Mouse (Mus musculus): ENCODE data around the gene Mageb3. TPM values are rescaled to one million over a fixed set of nuclear protein-coding genes. Genes with fewer than 3 reads are reported as not detected.
"Not testable (repeated sequence)": the region's sequence is repeated elsewhere in the genome, so short reads cannot be mapped to it uniquely, and the experiment has no call there.

The Mageb3 gene
- polyA plus RNA-seq (2014; fragmentation: Nextera tagmentation; extraction: Ambion mirVana) = 0.09 TPM in 1 of 2 replicates, not detected in the other

DNA sequence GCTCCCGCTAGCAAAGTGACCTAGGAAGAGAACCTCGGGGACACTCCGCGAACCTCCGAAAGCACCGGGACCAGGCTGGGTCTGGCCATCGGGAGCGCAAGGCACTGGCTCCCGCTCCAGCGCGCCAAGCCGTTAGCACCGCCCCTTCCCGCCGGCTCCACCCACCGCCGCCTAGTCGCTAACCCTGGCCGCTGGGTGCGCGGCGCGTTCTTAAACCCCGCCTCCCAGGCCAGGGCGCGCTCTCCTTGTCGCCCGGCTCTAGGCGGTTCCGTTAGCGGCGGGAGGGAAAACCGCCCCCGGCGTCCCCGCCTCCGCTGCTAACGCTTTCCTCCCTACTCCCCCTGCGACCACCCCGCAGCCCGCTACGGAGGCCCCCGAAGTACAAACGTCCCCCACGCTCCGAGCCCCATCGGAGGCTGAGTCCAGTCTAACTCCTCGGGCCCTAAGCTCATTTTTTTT lies at the start of gene Mageb3, which contains the start of gene Ctdspl2:
Mageb3 (minus strand) TSS at position 328 of the 459 bp plus-strand sequence.
Ctdspl2 (plus strand) TSS at position 237 of the 459 bp plus-strand sequence.
- H3K27ac ChIP-seq (ENCODE audit: low read depth, low read length) = peak within 1 kb of the TSS; percentile 98
- H3K4me3 ChIP-seq (ENCODE audit: low read depth, low read length) = peak within 1 kb of the TSS; percentile 98
- peak within 1 kb of the TSS; percentile 99 for H3K9ac ChIP-seq (ENCODE audit: low read depth, low read length)
- no peaks in the 10 kb centered on the region; the same call in 1 of the 2 replicates for H3K36me3 ChIP-seq (ENCODE audit: control insufficient read depth, insufficient read depth, low read length)
- H3K4me1 ChIP-seq (ENCODE audit: control insufficient read depth, insufficient read depth, low read length) = peaks cover 6% of the 10 kb centered on the region
- no peaks in the 10 kb centered on the region for H3K27me3 ChIP-seq (ENCODE audit: control insufficient read depth, insufficient read depth, low read length)
- H3K4me2 ChIP-seq = peak within 1 kb of the TSS; percentile 68
- under 1% methylated on average over 48 of the region's 48 CpGs for WGBS (ENCODE audit: insufficient replicate concordance)
- peak; percentile 96 for ATAC-seq (replicated peaks; ENCODE audit: insufficient number of reproducible peaks, low FRiP score, low TSS enrichment)
- no peaks in the 10 kb centered on the region for H3K9me3 ChIP-seq (replicated peaks; ENCODE audit: control insufficient read depth, low read length)

DNA sequence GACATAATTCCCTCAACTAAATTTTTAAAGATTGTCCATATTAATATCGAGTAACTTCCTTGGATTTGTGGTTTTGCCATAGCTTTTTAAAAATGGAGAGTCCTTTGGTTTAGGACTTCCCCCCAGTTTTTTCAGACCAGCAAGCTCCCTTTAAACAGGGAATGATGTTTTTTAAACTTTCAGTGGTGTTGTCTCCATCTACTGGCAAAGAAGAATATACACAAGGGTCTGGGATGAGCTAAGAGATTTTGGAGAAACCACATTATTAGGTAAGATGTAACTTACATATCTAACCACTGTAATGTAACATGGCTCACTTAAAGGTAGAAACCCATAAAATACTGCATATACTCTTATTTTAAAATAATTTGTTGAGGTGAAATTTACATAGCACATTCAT lies 39.8 kb upstream of the Mageb3 start:
- H3K27me3 ChIP-seq (ENCODE audit: control insufficient read depth, insufficient read depth, low read length) = no peaks in the 10 kb centered on the region
- H3K4me1 ChIP-seq (ENCODE audit: control insufficient read depth, insufficient read depth, low read length) = no peaks in the 10 kb centered on the region
- no peaks in the 10 kb centered on the region for H3K36me3 ChIP-seq (ENCODE audit: control insufficient read depth, insufficient read depth, low read length)
- ATAC-seq (replicated peaks; ENCODE audit: insufficient number of reproducible peaks, low FRiP score, low TSS enrichment) = no peak
- H3K27ac ChIP-seq (ENCODE audit: low read depth, low read length) = no peak overlapping the region
- no peak overlapping the region for H3K4me3 ChIP-seq (ENCODE audit: low read depth, low read length)
- WGBS (ENCODE audit: insufficient replicate concordance) = 70% methylated on average over 1 of the region's 1 CpGs
- H3K4me2 ChIP-seq = no peak overlapping the region
- H3K9ac ChIP-seq (ENCODE audit: low read depth, low read length) = no peak overlapping the region
- H3K9me3 ChIP-seq (replicated peaks; ENCODE audit: control insufficient read depth, low read length) = no peaks in the 10 kb centered on the region

DNA sequence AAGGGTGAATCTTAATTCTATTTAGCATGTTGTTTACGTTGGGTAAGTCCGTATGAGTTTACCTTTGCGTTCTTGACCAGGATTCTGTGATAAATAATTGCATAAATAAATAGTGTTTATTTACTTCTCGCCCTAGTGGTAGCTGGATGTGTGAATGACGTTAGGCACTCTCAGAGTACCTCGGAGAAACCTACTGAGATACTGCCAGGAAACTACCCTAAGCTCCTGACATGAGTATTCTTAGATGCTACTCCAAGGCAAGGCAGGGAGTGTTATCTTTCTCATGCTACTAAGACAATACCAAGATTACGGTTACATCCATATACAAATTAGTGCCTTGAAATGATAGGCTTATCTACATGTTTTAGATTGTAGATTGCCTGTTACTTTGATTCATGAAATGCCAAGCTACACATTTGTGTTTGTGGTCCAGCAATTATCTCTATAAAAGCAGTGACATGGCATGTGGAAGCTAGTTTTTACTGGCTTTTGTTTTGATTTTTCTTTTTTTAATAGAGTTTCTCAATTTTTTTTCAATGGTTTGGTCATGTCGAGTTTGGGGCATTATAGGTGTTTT lies 1.4 kb upstream of the Mageb3 start:
- WGBS (ENCODE audit: insufficient replicate concordance) = 5% methylated on average over 8 of the region's 8 CpGs
- Histone ChIP-seq H3K4me1 (ENCODE audit: control insufficient read depth, insufficient read depth, low read length) (peaks cover 6% of the 10 kb centered on the region), H3K4me3 (ENCODE audit: low read depth, low read length) (peak overlapping the region; percentile 98), H3K36me3 (ENCODE audit: control insufficient read depth, insufficient read depth, low read length) (no peaks in the 10 kb centered on the region; the same call in 1 of the 2 replicates), H3K4me2 (peak overlapping the region; percentile 68), H3K9me3 (replicated peaks; ENCODE audit: control insufficient read depth, low read length) (no peaks in the 10 kb centered on the region), H3K27me3 (ENCODE audit: control insufficient read depth, insufficient read depth, low read length) (no peaks in the 10 kb centered on the region), H3K27ac (ENCODE audit: low read depth, low read length) (no peak overlapping the region), H3K9ac (ENCODE audit: low read depth, low read length) (peak overlapping the region; percentile 99)
- no peak for ATAC-seq (replicated peaks; ENCODE audit: insufficient number of reproducible peaks, low FRiP score, low TSS enrichment)

DNA sequence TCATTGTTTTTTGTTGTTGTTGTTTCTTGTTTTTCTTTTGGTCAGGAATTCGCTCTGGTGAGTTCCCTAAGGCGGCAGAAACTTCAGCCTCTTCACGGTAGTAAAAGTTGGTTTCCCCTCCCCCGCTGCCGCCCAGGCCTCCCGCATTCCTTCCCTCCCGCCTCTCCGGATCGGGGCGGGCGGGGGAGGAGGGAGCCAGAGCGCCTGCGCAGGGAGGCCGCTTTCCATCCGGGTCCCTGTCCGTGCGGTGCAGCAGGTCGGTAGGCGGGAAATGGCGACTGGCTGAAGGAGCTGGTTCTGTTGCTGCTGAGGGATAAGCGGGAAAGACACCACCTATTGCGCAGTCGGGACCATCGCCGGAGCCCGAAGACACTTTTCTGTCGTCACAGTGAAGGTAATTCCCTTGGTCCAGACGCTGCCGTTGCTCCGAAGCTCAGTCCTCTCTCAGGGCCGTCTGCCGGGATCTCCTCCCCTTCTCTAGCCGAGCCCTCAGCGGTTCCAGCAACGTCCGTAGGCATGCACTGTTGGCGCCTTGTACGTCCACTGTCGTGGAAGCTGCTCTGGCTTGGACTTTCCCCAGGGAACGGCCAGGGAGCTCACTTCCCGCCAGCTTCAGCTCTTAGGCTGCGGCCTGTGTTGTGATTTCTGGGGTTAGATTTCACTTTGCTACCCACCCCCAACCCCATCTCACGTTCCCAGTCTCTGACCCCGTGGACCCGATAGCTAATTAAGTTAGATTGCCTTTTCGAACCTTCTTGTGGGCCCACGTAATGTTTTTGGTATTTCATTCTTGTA lies 529 bp upstream of the Mageb3 start:
- H3K4me3 ChIP-seq (ENCODE audit: low read depth, low read length) = peak overlapping the region; percentile 98
- H3K36me3 ChIP-seq (ENCODE audit: control insufficient read depth, insufficient read depth, low read length) = no peaks in the 10 kb centered on the region; the same call in 1 of the 2 replicates
- peak overlapping the region; percentile 98 for H3K27ac ChIP-seq (ENCODE audit: low read depth, low read length)
- H3K9me3 ChIP-seq (replicated peaks; ENCODE audit: control insufficient read depth, low read length) = no peaks in the 10 kb centered on the region
- H3K9ac ChIP-seq (ENCODE audit: low read depth, low read length) = peak overlapping the region; percentile 99
- H3K4me2 ChIP-seq = peak overlapping the region; percentile 68
- ATAC-seq (replicated peaks; ENCODE audit: insufficient number of reproducible peaks, low FRiP score, low TSS enrichment) = peak; percentile 96
- H3K4me1 ChIP-seq (ENCODE audit: control insufficient read depth, insufficient read depth, low read length) = peaks cover 6% of the 10 kb centered on the region
- under 1% methylated on average over 47 of the region's 47 CpGs for WGBS (ENCODE audit: insufficient replicate concordance)
- no peaks in the 10 kb centered on the region for H3K27me3 ChIP-seq (ENCODE audit: control insufficient read depth, insufficient read depth, low read length)

DNA sequence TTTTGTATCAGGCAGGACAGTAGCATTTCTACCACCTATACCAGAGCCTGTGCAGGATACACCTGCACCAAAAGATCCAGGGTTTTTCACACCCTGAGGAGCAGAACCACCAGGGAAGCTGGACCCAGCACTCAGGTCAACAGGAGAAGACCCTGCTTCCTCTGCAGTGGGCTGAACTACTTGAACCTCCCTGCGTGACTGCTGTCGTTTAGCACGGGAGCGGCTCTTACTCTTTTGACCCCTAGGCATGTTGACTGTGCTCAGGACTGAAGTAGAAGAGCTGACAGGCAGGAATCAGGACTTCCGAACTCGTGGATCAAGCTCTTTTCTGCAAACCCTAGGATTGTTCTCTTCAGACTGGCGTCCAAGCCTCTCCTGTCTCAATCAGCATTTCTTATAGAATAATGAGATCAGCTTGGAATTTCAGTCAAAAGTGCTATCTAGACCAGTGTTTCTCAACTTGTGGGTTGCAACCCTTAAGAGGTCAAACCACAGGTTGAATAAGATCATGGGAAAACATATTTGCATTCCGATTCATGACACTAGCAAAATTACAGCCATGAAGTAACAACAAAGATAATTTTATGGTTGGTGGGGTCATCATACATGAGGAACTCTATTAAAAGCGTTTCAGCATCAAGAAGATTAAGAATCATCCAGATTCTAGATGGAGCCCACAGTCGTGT lies 778 bp downstream of the Mageb3 start:
- H3K27me3 ChIP-seq (ENCODE audit: control insufficient read depth, insufficient read depth, low read length) = no peaks in the 10 kb centered on the region
- peaks cover 6% of the 10 kb centered on the region for H3K4me1 ChIP-seq (ENCODE audit: control insufficient read depth, insufficient read depth, low read length)
- no peaks in the 10 kb centered on the region; the same call in 1 of the 2 replicates for H3K36me3 ChIP-seq (ENCODE audit: control insufficient read depth, insufficient read depth, low read length)
- peak overlapping the region; percentile 99 for H3K9ac ChIP-seq (ENCODE audit: low read depth, low read length)
- peak overlapping the region; percentile 68 for H3K4me2 ChIP-seq
- WGBS (ENCODE audit: insufficient replicate concordance) = 15% methylated on average over 10 of the region's 10 CpGs
- peak overlapping the region; percentile 98 for H3K27ac ChIP-seq (ENCODE audit: low read depth, low read length)
- peak overlapping the region; percentile 98 for H3K4me3 ChIP-seq (ENCODE audit: low read depth, low read length)
- H3K9me3 ChIP-seq (replicated peaks; ENCODE audit: control insufficient read depth, low read length) = no peaks in the 10 kb centered on the region
- ATAC-seq (replicated peaks; ENCODE audit: insufficient number of reproducible peaks, low FRiP score, low TSS enrichment) = no peak

DNA sequence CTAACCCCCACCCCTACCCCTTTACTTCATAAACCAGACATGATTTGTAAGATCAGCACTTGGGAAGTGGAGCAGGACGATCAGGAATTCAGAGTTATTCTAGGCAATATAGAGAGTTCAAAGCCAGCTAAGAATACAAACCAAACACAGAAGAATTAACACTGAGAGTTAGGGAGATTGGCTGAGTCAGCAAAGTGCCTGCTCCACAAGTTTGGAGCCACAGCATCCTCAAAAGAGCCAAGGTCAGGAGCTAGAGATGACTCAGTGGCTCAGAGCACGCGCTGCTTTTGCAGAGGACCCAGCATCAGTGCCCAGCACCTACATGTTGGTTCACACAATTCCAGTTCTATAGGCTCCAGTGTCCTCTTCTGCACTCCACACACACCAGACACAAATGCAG lies 12.5 kb downstream of the Mageb3 start:
- WGBS (ENCODE audit: insufficient replicate concordance) = 74% methylated on average over 3 of the region's 3 CpGs

DNA sequence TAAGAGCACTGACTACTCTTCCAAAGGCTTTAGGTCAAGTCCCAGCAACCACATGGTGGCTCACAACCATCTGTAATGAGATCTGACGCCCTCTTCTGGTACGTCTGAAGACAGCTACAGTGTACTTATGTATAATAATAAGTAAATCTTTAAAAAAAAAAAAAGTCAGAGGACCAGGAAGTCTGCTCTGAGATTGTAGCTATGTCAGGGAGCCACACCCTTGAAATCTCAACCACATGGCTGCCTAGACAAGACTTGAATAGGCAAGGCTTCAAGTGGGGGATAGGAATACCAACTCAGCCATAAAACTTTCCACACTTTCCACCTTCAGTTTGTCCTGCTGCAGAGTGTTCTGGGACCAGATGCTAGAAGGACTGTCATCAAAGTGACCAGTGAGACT lies 18.3 kb downstream of the Mageb3 start:
- H3K27ac ChIP-seq (ENCODE audit: low read depth, low read length); H3K4me3 ChIP-seq (ENCODE audit: low read depth, low read length); H3K4me1 ChIP-seq (ENCODE audit: control insufficient read depth, insufficient read depth, low read length); H3K4me2 ChIP-seq; H3K9ac ChIP-seq (ENCODE audit: low read depth, low read length); H3K27me3 ChIP-seq (ENCODE audit: control insufficient read depth, insufficient read depth, low read length); ATAC-seq (replicated peaks; ENCODE audit: insufficient number of reproducible peaks, low FRiP score, low TSS enrichment); H3K9me3 ChIP-seq (replicated peaks; ENCODE audit: control insufficient read depth, low read length); H3K36me3 ChIP-seq (ENCODE audit: control insufficient read depth, insufficient read depth, low read length): not testable (repeated sequence)
- 75% methylated on average over 2 of the region's 2 CpGs for WGBS (ENCODE audit: insufficient replicate concordance)

More for the DNA sequence above, 12.5 kb downstream of the Mageb3 start:
- no peak overlapping the region for H3K4me3 ChIP-seq (ENCODE audit: low read depth, low read length)
- no peaks in the 10 kb centered on the region for H3K36me3 ChIP-seq (ENCODE audit: control insufficient read depth, insufficient read depth, low read length)
- H3K9ac ChIP-seq (ENCODE audit: low read depth, low read length) = no peak overlapping the region
- H3K4me1 ChIP-seq (ENCODE audit: control insufficient read depth, insufficient read depth, low read length) = no peaks in the 10 kb centered on the region
- no peaks in the 10 kb centered on the region for H3K9me3 ChIP-seq (replicated peaks; ENCODE audit: control insufficient read depth, low read length)
- ATAC-seq (replicated peaks; ENCODE audit: insufficient number of reproducible peaks, low FRiP score, low TSS enrichment) = no peak
- H3K27ac ChIP-seq (ENCODE audit: low read depth, low read length) = no peak overlapping the region
- no peaks in the 10 kb centered on the region for H3K27me3 ChIP-seq (ENCODE audit: control insufficient read depth, insufficient read depth, low read length)
- no peak overlapping the region for H3K4me2 ChIP-seq
